Mouse (Mus musculus) urinary bladder, postnatal 10 days (tissue): Measurements from ENCODE around the gene Sptb.

Experiments
- DNase-seq: peaks from one replicate; pipeline ENCODE4 v3.0.0; 2022; ENCODE audit warnings: low spot score

Sptb gene

GRCm38 (mm10) chr12:76574815-76575214 lies 135.5 kb downstream of the Sptb start:
- no peak for DNase-seq

- DNase-seq, result no peak
Measured at GRCm38 (mm10) chr12:76573381-76573780, 137.0 kb downstream of the Sptb start.

GRCm38 (mm10) chr12:76572261-76573251 lies 137.8 kb downstream of the Sptb start:
- no peak for DNase-seq

- no peak for DNase-seq
Measured at GRCm38 (mm10) chr12:76571266-76571665, 139.1 kb downstream of the Sptb start.

DNA sequence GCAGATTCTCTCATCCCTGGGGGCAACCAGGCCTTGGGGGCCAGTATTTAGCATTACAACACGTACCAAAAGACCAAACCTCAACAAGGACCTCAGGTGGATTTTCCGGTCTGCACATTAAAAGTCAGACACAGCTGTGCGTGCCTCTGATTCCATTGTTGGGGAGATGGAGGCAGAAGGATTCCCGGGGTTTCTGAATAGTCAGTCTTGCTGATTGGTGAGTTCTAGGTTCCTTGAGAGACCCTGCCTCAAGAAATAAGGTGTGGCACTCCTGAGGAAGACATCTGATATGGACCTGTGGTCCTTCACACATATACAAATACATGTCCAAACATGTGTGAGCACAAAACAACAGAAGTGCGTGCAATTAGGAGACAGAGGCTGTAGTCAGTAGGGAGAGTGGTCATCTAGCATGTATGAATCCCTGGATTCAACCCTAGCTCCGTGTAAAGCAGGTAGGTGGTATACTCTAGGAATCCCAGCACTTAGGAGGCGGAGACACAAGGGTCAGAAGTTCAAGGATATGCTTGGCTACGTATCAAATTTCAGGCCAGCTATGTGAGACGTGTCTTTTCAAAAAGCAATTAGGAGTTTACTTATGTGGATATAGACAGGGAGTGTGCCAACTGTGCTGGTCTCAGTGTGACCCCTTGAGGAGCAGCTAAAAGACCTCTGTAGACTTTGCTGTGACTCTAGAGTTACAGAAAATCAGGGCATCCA lies 140.0 kb downstream of the Sptb start:
- DNase-seq, result no peak

DNA sequence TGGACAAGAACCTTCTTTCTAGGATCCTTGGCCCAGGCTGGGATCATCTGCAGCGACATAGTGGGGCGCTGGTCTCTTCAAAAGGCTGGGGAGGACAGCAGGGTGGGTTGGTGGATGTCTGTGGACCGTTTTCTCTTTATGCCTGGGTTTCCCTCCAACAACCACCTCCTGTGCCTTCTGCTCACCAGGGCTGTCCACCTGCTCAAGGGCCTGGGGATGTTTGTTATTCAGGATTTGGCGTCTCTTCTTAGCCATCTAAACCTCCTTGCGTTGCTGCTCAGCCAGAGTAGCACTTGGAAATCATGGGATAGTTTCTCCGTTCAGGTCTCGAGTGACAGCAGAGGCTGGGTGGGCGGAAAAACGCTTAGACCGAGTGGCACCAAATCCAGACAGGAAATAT lies 144.1 kb downstream of the Sptb start:
- DNase-seq, result no peak

DNA sequence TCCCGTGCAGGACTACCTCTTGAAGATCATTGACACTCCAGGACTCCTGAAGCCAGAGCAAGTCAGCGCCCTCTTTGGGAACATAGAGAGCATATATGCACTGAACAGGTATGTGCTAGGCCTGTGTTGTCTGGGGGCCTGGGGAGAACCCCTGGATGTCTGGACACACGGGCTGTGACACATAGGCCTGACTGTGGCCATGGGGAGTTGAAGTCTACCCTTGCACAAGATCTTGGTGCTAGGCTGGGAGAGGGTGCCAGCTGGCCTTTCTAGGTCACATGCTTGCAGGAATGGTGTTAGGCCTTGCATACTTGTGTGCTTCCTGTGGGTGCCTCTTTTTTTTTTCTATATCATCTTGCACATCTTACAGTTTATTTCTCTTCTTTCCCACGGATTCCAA lies 148.2 kb downstream of the Sptb start:
- DNase-seq, result no peak

DNA sequence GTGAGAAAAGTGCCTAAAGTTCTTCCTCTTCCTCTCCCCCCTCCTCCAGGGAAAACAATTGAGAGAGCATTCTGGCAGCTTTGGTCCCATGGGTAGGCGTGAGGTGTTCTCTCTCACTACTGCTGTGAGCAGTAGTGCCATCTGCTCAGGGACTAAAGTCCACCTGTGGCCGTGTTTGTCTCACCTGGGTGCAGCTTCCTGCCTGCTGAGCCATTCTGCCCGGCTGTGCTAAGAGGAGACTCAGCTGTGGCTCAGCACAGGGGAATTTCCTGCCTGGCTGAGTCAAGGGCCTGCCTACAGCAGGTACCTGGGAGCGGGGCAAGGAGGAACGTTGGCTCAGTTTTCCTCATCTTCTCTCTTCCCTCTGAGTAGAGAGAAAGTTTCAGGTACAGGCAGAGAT lies 152.1 kb downstream of the Sptb start:
- no peak for DNase-seq

DNA sequence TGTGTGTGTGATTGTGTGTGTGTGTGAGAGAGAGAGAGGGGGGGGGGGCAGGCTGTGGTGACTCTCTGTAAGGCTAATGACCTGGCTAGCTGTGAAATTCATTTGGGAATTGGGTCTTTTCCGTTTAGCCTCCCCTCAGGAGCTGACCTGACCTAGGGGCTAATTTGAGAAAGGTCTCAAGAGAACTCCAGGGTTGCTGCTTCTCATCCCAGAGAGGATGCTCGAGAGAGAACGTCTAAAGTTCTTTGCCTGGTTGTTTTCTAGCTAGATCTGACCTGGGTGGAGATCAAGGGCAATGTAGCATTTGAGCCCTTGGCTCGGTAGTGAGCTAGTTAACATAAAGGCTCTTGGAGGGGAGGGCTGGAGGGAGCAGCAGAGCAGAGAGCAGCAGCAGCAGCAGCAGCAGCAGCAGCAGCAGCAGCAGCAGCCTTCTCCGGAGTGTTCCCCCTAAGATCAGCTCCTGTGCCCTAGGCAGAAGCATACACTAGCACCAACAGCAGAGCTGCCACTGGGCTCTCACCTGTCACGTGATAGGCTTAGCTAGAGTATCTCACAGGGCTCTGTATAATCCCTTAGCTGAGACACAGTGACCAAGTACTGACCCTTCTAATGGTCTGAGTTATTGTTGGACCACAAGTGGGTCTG lies 153.5 kb downstream of the Sptb start:
- no peak for DNase-seq

DNA sequence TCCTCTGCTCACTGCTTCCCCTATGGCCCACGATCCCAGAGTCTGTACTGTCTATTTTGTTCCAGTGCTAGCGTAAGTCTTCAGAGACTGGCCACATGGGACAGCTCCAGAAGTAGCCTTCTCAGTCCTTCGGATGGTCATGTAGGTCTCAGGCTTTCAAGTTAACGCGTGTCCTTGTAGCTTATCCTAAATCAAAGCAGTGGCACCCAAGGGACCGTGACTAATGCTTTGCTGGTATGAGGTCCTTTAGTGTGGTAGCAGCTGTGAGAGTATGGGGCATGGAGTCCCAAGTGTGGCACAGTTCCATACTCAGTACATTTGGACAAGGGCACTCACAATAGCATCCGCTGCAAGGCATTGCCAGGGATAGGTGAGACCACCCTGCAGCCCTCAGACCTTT lies 154.2 kb downstream of the Sptb start:
- DNase-seq, result no peak

DNA sequence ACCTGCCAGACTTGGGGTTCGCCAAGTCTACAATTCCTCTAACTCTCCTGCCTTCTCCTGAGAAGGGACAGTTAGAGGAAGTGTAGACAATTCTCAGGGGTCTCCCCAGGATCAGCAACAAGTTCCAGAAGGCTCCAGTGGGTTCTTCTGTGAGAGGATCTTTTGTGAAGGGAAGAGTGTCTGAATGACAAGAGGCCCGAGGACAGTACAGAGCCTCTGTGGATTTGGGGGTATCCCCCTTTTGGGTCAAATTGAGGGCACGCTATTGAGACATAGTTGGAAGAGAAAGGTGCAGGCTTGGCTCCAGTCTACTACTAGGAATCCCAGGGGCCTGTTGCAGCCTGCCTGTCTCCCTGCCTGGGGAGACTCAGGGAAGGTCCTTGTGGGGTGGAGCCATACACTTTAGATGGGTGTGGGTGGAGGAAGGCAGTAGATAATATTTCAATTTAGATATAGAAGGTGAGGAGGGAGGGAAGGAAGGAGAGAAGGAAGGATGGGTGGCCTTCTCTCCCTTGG lies 155.4 kb downstream of the Sptb start:
- no peak for DNase-seq

GRCm38 (mm10) chr12:76554392-76554791 lies 156.0 kb downstream of the Sptb start:
- DNase-seq, result no peak

DNA sequence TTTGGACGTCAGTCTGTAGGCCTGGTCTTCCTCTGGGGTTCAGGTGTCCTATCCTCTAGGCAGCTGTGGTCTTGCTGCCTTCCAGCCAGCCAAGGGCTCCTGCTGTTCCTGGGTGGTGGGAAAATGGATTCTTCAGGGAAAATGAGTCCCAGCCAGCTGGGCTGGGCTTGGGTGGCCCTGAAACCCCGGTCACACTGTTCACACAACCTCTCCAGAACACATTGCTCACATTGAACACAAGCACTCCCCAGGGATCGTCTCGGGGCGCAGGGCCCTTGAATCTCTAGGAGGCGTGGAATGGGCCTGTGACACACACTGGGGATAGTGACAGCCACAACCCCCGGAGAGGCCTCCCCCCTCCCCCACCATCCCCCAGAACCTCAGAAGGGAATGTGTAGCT lies 156.4 kb downstream of the Sptb start:
- DNase-seq, result no peak

DNA sequence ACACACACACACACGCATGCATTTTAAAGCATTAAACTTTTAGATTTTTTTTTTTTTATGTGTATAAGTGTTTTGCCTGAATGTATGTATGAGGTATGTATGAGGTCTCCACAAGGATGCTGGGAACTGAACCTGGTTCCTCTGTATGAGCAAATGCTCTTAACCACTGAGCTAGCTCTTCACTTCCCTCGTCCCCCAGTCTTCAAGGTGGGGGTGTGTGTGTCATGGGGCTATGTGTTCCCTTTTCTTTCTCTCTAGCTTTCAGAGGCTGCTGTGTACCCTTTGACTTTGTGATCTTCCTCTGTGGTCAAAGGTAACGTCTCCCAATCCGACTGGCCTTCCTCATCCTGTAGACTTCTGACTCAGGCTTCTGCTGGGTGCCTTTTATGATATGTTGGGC lies 157.4 kb downstream of the Sptb start:
- no peak for DNase-seq

DNA sequence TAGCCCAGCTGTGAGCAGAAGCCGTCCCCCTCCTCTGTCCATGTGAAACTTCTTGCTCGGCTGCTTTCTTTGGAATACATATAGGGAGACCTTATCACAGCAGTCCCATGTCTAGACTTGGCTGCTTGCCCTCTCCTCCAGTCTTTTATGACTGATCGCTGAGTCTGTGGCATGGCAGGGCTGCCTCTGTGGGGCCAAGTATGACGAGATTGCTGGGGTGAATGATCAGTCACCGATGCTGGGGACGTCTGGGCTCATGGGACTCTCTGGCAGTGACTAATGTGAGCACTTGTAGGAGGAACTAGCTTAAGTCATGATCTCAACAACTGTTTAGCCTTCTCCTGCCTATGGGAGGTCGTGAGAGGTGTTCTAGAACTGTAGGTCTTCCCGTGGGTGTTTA lies 158.0 kb downstream of the Sptb start:
- DNase-seq, result no peak

GRCm38 (mm10) chr12:76549203-76549602 lies 161.1 kb downstream of the Sptb start:
- DNase-seq, result no peak

GRCm38 (mm10) chr12:76548082-76548423 lies 162.3 kb downstream of the Sptb start:
- DNase-seq, result no peak

GRCm38 (mm10) chr12:76547409-76548081 lies 162.8 kb downstream of the Sptb start:
- DNase-seq, result no peak

DNA sequence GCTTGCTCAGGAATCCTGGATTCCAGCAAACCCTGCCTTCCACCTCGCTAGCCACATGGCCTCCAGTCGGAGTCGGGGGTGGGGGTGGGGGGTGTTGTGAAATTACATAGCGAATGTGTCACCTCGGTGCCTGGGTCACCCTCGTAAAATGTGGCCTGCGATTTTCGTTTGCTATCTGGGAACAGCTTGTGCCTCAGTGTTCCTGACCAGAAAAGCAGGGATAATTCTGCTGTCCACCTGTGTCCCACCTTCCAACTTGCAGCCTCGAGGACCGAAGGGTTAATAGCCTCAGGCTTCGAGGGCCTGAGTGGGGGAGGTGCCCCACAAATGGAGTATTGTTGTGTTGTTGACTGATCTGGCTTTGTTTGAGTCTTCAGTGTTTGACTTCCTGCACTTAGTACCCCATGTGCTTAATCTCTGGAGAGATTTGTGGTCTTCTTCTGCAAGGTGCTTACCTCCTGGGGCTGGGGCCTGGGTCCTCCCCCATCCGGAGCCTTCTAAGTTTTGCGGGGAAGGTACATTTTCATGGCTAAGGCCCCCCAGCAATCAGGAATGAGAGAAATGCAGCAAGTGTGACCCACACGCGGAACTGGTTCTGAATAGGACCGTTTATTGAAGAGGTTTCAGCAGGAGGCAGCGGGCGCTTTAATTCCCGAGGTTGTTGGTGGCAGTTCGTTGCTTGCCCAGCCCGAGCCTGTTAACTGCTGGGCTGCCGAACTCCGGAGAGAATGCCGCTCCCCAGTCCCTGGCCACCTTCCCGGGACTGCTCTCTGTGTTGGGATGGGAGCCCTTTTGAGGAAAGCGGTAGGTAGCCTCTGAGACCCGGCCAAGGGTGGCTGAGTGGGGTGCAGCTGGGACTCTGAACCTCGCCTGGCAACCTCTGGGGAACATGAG lies 163.7 kb downstream of the Sptb start:
- no peak for DNase-seq

- DNase-seq, result no peak
Measured at GRCm38 (mm10) chr12:76545786-76546370, 164.5 kb downstream of the Sptb start.

GRCm38 (mm10) chr12:76541879-76542278 lies 168.5 kb downstream of the Sptb start:
- no peak for DNase-seq
